Mouse (Mus musculus): Measurements from ENCODE around the gene Fa2h.

Gene Fa2h

GRCm38 (mm10) chr8:111393391-111394363 lies at the start of gene Fa2h:
TSS of gene Fa2h (minus strand) at chr8:111393824.
- DNase-seq, result peak; percentile 89

GRCm38 (mm10) chr8:111439189-111439588 lies 45.6 kb upstream of the Fa2h start:
- DNase-seq, result peak; percentile 86

GRCm38 (mm10) chr8:111435071-111435828 lies 41.6 kb upstream of the Fa2h start:
- DNase-seq, result no peak

- no peak for DNase-seq
Measured at GRCm38 (mm10) chr8:111424646-111425045, 31.0 kb upstream of the Fa2h start.

- DNase-seq, result no peak
Measured at GRCm38 (mm10) chr8:111424181-111424580, 30.6 kb upstream of the Fa2h start.

- DNase-seq, result no peak
Measured at GRCm38 (mm10) chr8:111422614-111423013, 29.0 kb upstream of the Fa2h start.

GRCm38 (mm10) chr8:111419171-111419570 lies 25.5 kb upstream of the Fa2h start:
- DNase-seq, result no peak

GRCm38 (mm10) chr8:111418601-111419000 lies 25.0 kb upstream of the Fa2h start:
- DNase-seq, result peak; percentile 53

GRCm38 (mm10) chr8:111417222-111417621 lies 23.6 kb upstream of the Fa2h start:
- DNase-seq, result no peak

GRCm38 (mm10) chr8:111403391-111403790 lies 9.8 kb upstream of the Fa2h start:
- peak; percentile 43 for DNase-seq

GRCm38 (mm10) chr8:111391268-111391667 lies 2.4 kb downstream of the Fa2h start:
- DNase-seq, result no peak

GRCm38 (mm10) chr8:111390837-111391236 lies 2.8 kb downstream of the Fa2h start:
- no peak for DNase-seq

- no peak for DNase-seq
Measured at GRCm38 (mm10) chr8:111389581-111389980, 4.0 kb downstream of the Fa2h start.

- DNase-seq, result no peak
Measured at GRCm38 (mm10) chr8:111385915-111386314, 7.7 kb downstream of the Fa2h start.

GRCm38 (mm10) chr8:111384628-111385027 lies 9.0 kb downstream of the Fa2h start:
- DNase-seq, result no peak

GRCm38 (mm10) chr8:111375192-111375591 lies 18.4 kb downstream of the Fa2h start:
- no peak for DNase-seq

GRCm38 (mm10) chr8:111369711-111370110 lies 23.9 kb downstream of the Fa2h start:
- no peak for DNase-seq

- DNase-seq, result no peak
Measured at GRCm38 (mm10) chr8:111367350-111367749, 26.3 kb downstream of the Fa2h start.

- peak; percentile 71 for DNase-seq
Measured at GRCm38 (mm10) chr8:111366610-111367234, 26.9 kb downstream of the Fa2h start.

- DNase-seq, result no peak
Measured at GRCm38 (mm10) chr8:111363489-111363888, 30.1 kb downstream of the Fa2h start.

- DNase-seq, result peak; percentile 56
Measured at GRCm38 (mm10) chr8:111360579-111361209, 32.9 kb downstream of the Fa2h start.

- no peak for DNase-seq
Measured at GRCm38 (mm10) chr8:111359936-111360335, 33.7 kb downstream of the Fa2h start.

- DNase-seq, result no peak
Measured at GRCm38 (mm10) chr8:111358905-111359304, 34.7 kb downstream of the Fa2h start.
